Mouse (Mus musculus) myocyte (in vitro differentiated cells): Measurements from ENCODE around the gene Zfp462. TPM values are rescaled to one million over a fixed set of nuclear protein-coding genes. Genes with fewer than 3 reads are reported as not detected.

Experiments
- H3K27me3 ChIP-seq: one replicate; pipeline ENCODE4 v1.6.1; 2011; ENCODE audit not compliant: control insufficient read depth, insufficient read depth, insufficient read length
- H3K36me3 ChIP-seq: one replicate; pipeline ENCODE4 v1.6.1; 2011; ENCODE audit not compliant: control insufficient read depth, insufficient read depth
- H3K4me2 ChIP-seq: one replicate; pipeline ENCODE4 v1.6.1; 2011; ENCODE audit warnings: low read depth, control low read depth
- H3K4me3 ChIP-seq: one replicate; pipeline ENCODE4 v1.5.1; 2011; ENCODE audit warnings: mild to moderate bottlenecking, control low read depth, moderate library complexity
- H3K79me2 ChIP-seq: one replicate; pipeline ENCODE4 v1.6.1; 2011; ENCODE audit not compliant: control insufficient read depth, insufficient read depth
- H3ac ChIP-seq: one replicate; pipeline ENCODE4 v1.6.1; 2011; ENCODE audit not compliant: control insufficient read depth, insufficient read length
- CEBPB ChIP-seq: IDR thresholded peaks from 2 replicates; pipeline ENCODE4 v1.6.1; 2011; ENCODE audit warnings: mild to moderate bottlenecking, moderate library complexity; ENCODE audit not compliant: poor library complexity, insufficient read depth, severe bottlenecking
- E2F4 ChIP-seq: IDR thresholded peaks from one replicate; pipeline ENCODE4 v1.6.1; 2011; ENCODE audit warnings: mild to moderate bottlenecking, control low read depth, moderate library complexity; ENCODE audit not compliant: insufficient read depth
- MAX ChIP-seq: IDR thresholded peaks from one replicate; pipeline ENCODE4 v1.6.1; 2011; ENCODE audit warnings: low read depth, mild to moderate bottlenecking, control low read depth
- MYOD1 ChIP-seq, 3 experiments: IDR thresholded peaks; one replicate each; pipeline ENCODE4 v1.6.1; 2011; ENCODE audit warnings: control low read depth in 2 of 3, low read depth in 2 of 3, mild to moderate bottlenecking in 2 of 3, moderate library complexity in 1 of 3; ENCODE audit not compliant: insufficient read length in 2 of 3, control insufficient read depth in 1 of 3
- MYOG ChIP-seq, 3 experiments: IDR thresholded peaks; one replicate each; pipeline ENCODE4 v1.6.1; 2011; ENCODE audit warnings: control low read depth in 2 of 3, low read depth in 2 of 3, mild to moderate bottlenecking in 2 of 3; ENCODE audit not compliant: insufficient read length in 2 of 3, control insufficient read depth in 1 of 3, insufficient read depth in 1 of 3
- POLR2A ChIP-seq: IDR thresholded peaks from one replicate; pipeline ENCODE4 v1.6.1; 2011; ENCODE audit warnings: low read depth, mild to moderate bottlenecking, control low read depth, moderate library complexity; ENCODE audit not compliant: insufficient read length
- POLR2AphosphoS2 ChIP-seq: IDR thresholded peaks from one replicate; pipeline ENCODE4 v1.6.1; 2011; ENCODE audit warnings: low read depth, control low read depth; ENCODE audit not compliant: insufficient read length
- REST ChIP-seq: IDR thresholded peaks from one replicate; pipeline ENCODE4 v1.6.1; 2011; ENCODE audit warnings: mild to moderate bottlenecking, control low read depth, moderate library complexity; ENCODE audit not compliant: insufficient read depth, insufficient read length
- SRF ChIP-seq: IDR thresholded peaks from one replicate; pipeline ENCODE4 v1.6.1; 2011; ENCODE audit warnings: low read depth; ENCODE audit not compliant: control insufficient read depth, insufficient read length
- TCF12 ChIP-seq: IDR thresholded peaks from one replicate; pipeline ENCODE4 v1.6.1; 2011; ENCODE audit warnings: mild to moderate bottlenecking, control low read depth; ENCODE audit not compliant: poor library complexity, insufficient read depth, severe bottlenecking
- TCF3 ChIP-seq: IDR thresholded peaks from one replicate; pipeline ENCODE4 v1.6.1; 2011; ENCODE audit warnings: low read depth, control low read depth; ENCODE audit not compliant: insufficient read length
- USF1 ChIP-seq: IDR thresholded peaks from one replicate; pipeline ENCODE4 v1.6.1; 2011; ENCODE audit warnings: low read depth, mild to moderate bottlenecking, control low read depth, moderate library complexity
- polyA plus RNA-seq: library from polyadenylated mRNA; unstranded; fragments of >200 nt; fragmentation: generic; extraction: Trizol; gene quantifications from one replicate; pipeline ENCODE4 v1.2.1, GENCODE M21; 2012; ENCODE audit warnings: missing spikeins

Zfp462 gene
- polyA plus RNA-seq, 1 experiment: 3.1 TPM

DNA sequence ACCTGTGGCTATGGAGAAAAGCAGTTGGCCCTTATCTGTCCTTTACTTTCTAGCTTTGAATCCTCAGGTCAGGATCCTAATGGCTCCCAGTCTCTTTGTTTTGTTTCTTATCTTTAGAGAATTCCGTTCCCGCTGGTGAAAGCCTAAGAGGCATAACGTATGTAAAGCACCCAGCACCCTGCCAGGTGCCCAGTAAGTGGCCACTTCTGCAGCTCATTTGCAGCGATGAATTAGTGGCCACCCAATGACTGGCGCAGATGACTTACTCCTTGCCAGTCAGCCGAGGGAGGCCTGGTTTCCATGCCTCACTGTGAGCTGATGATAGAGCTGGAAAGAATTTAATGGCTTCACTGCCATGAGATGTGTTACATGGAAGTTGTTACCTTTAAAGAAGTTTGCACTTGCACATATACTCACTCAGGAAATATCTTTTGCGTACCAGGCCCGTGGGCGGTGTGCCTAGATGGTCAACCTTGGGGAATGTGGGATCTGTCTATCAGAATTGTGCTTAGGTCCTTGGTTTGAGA, 20.4 kb downstream of the Zfp462 start:
- no peaks in the 10 kb centered on the region for H3K27me3 ChIP-seq
- TF ChIP-seq USF1: no peak
- no peak overlapping the region for H3K4me2 ChIP-seq
- H3K79me2 ChIP-seq: peaks cover 7% of the 10 kb centered on the region
- H3K4me3 ChIP-seq: no peak overlapping the region
- H3K36me3 ChIP-seq: no peaks in the 10 kb centered on the region
- no peak overlapping the region for H3ac ChIP-seq

DNA sequence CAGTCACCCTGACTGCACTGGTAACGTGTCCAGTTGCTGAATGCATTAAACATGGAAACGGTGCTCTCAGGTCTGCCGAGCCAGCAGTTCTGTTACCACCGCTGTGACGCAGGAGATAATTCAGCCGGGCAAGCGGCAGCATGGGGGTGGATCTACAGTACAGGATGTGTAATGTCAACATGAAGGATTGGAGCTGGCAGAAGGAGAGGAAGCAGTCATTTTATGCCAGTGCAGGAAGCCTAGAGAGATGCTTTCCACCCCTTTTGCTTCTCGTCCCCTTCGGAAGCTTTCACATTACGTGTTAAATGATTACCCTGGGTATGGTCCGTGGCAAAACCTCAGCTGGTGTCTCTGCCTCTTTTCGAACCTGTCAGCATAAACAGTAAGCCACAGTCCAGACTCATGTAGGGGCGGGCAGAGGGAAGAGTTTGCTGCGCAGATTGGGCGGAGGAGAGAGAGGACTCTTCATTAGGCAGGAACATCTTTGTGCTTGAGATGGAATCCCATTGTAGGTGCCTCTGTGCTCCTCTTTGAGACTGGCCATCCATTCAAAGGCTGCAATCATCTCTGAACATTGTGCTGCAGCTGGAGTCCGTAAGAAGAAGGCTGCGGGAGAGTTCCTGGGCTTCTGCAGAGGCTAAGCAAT, 21.4 kb downstream of the Zfp462 start:
- no peaks in the 10 kb centered on the region for H3K36me3 ChIP-seq
- no peak overlapping the region for H3K4me3 ChIP-seq

GRCm38 (mm10) chr4:54967166-54967565, 22.3 kb downstream of the Zfp462 start:
- Histone ChIP-seq H3K4me2 (no peak overlapping the region), H3ac (no peak overlapping the region), H3K79me2 (peaks cover 6% of the 10 kb centered on the region), H3K36me3 (no peaks in the 10 kb centered on the region), H3K4me3 (no peak overlapping the region), H3K27me3 (no peaks in the 10 kb centered on the region)
- TF ChIP-seq POLR2A: no peak
- no peak for TF ChIP-seq MAX
- TF ChIP-seq MYOD1 (IDR thresholded peaks at IDR 0.05; ENCODE audit: control insufficient read depth in 1 of 3, insufficient read length in 2 of 3, low read depth in 2 of 3): no peak
- no peak for TF ChIP-seq SRF
- TF ChIP-seq TCF12: no peak
- no peak for TF ChIP-seq MYOG (IDR thresholded peaks at IDR 0.05; ENCODE audit: control insufficient read depth in 1 of 3, insufficient read depth in 1 of 3, insufficient read length in 2 of 3, low read depth in 2 of 3)
- no peak for TF ChIP-seq CEBPB
- no peak for TF ChIP-seq USF1
- TF ChIP-seq TCF3: no peak

More for the DNA sequence above, 21.4 kb downstream of the Zfp462 start:
- H3K27me3 ChIP-seq: no peaks in the 10 kb centered on the region
- TF ChIP-seq E2F4 (no peak), TCF12 (no peak)
- H3K79me2 ChIP-seq: peaks cover 6% of the 10 kb centered on the region
- H3K4me2 ChIP-seq: no peak overlapping the region
- no peak overlapping the region for H3ac ChIP-seq

GRCm38 (mm10) chr4:54967721-54968120, 22.9 kb downstream of the Zfp462 start:
- Histone ChIP-seq H3K4me3 (no peak overlapping the region), H3K27me3 (no peaks in the 10 kb centered on the region), H3K36me3 (no peaks in the 10 kb centered on the region), H3ac (no peak overlapping the region), H3K4me2 (no peak overlapping the region), H3K79me2 (peaks cover 6% of the 10 kb centered on the region)
- TF ChIP-seq TCF3: no peak
- no peak for TF ChIP-seq MYOG (IDR thresholded peaks at IDR 0.05; ENCODE audit: control insufficient read depth in 1 of 3, insufficient read depth in 1 of 3, insufficient read length in 2 of 3, low read depth in 2 of 3)
- TF ChIP-seq MYOD1 (IDR thresholded peaks at IDR 0.05; ENCODE audit: control insufficient read depth in 1 of 3, insufficient read length in 2 of 3, low read depth in 2 of 3): no peak
- no peak for TF ChIP-seq MAX
- no peak for TF ChIP-seq REST
- no peak for TF ChIP-seq TCF12
- no peak for TF ChIP-seq E2F4
- no peak for TF ChIP-seq POLR2A
- no peak for TF ChIP-seq POLR2AphosphoS2
- no peak for TF ChIP-seq SRF
- TF ChIP-seq USF1: no peak

DNA sequence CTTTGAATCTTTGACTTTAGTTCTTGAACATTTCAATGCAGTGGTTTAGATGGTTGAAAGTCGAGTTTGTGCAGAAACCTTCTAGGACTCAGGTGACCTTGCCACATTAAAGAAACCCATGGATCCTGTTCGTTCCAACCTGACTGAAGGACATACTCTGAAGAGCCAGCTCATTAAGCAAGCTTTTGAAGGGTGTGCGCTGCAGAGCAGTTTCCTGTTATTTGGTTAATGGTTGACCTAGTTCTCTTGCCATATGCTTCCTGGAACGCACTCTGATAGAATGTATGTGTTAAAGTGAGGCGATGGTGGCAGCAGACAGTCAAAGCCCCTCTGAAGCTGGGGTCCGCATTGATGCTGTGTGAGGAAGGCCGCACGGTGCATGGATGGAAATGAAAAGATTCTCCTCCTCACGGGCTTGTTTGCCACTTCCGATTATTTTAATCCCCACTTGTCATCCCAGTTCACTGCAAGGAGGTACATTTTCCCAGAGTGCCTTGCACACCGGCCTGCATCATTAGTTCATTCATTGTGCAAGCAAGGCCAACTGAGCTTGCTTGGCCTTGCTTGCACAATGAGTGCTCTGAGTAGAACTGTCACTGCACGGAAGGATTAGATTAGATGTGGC, 24.9 kb downstream of the Zfp462 start:
- TF ChIP-seq USF1 (no peak), POLR2A (no peak)
- Histone ChIP-seq H3K27me3 (no peaks in the 10 kb centered on the region), H3K4me2 (no peak overlapping the region), H3ac (no peak overlapping the region), H3K36me3 (no peaks in the 10 kb centered on the region), H3K4me3 (no peak overlapping the region), H3K79me2 (peaks cover 6% of the 10 kb centered on the region)

GRCm38 (mm10) chr4:54971386-54971785, 26.5 kb downstream of the Zfp462 start:
- Histone ChIP-seq H3K36me3 (no peaks in the 10 kb centered on the region), H3K79me2 (peaks cover 12% of the 10 kb centered on the region), H3ac (no peak overlapping the region), H3K4me2 (no peak overlapping the region), H3K27me3 (no peaks in the 10 kb centered on the region), H3K4me3 (no peak overlapping the region)
- TF ChIP-seq POLR2A (no peak), USF1 (no peak), CEBPB (no peak), TCF3 (no peak), REST (no peak), SRF (no peak), MYOD1 (IDR thresholded peaks at IDR 0.05; ENCODE audit: control insufficient read depth in 1 of 3, insufficient read length in 2 of 3, low read depth in 2 of 3) (no peak), MAX (no peak), MYOG (IDR thresholded peaks at IDR 0.05; ENCODE audit: control insufficient read depth in 1 of 3, insufficient read depth in 1 of 3, insufficient read length in 2 of 3, low read depth in 2 of 3) (no peak), POLR2AphosphoS2 (no peak), E2F4 (no peak), TCF12 (no peak)
